Mouse (Mus musculus) thymus, adult 2 months (tissue): ENCODE data around the gene Ccnk.

Experiments
- CTCF ChIP-seq: fragments of 200-500 bp; IDR thresholded peaks from 2 replicates; pipeline ENCODE4 v1.5.1; 2012; ENCODE audit warnings: mild to moderate bottlenecking, control low read depth, low read length, moderate library complexity, borderline replicate concordance; ENCODE audit not compliant: control insufficient read depth, poor library complexity, insufficient read depth; ENCODE audit errors: extremely low read depth
- POLR2A ChIP-seq: fragments of 200-500 bp; IDR thresholded peaks from 2 replicates; pipeline ENCODE4 v1.6.1; 2012; ENCODE audit warnings: mild to moderate bottlenecking, low read length, control low read depth, moderate library complexity; ENCODE audit not compliant: control insufficient read depth, poor library complexity, insufficient read depth; ENCODE audit errors: extremely low read depth

DNA sequence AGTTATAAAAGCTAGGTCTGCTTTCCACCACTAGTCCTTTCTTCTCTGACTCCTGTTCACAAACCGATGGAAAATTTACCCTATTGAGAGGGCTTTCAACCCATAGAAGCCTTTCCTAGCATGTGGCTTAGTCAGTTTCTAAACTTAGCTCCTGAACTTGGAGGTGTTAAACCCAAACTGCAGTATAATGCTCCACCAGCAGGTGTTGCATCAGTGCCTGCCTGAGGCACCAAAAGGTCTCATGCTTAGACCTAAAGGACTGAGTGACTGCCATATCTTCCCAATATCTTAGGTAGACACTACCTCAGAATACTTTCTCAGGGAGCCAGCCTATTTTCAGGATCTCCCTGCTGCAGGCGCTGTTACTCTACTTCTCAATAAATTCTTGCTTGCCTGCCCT lies 26.6 kb upstream of the Ccnk start:
- TF ChIP-seq CTCF (no peak), POLR2A (no peak)
